Mouse (Mus musculus): ENCODE data around the gene Pdzk1.

- no peak for TF ChIP-seq CTCF (IDR thresholded peaks at IDR 0.05; ENCODE audit: low read depth)
- TF ChIP-seq EP300 (IDR thresholded peaks at IDR 0.05; ENCODE audit: low read depth) = no peak
Observed at GRCm38 (mm10) chr3:96881557-96881956, 52.5 kb downstream of the Pdzk1 start.
